14 mouse cellular contexts compared by ENCODE assay signal in the genomic region with DNA sequence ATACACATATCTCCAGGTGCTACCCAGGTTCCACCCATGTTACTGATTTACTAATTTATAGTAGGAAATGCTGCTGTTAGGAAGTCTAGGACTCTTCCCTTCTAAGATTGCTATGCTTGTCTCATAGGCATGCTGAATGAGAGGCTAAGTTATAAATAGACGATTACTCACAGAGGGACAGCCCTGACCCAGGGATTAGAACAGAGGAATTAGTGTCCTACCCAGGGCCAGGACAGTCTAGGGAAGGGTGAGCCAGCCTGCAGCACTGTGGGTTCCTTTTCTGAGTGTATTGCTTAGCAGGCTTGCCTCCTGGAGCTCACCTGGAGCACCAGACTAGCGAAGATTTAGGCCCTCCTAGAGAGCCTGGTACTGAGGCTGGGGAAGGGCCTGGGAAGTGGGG. TPM values are rescaled to one million over a fixed set of nuclear protein-coding genes. Genes with fewer than 3 reads are reported as not detected.
DNase-seq lines count a peak whose midpoint lies in the region; ATAC-seq lines count a peak whose summit lies in the region.
"Had no signal": no experiment of that assay in that cellular context is flagged by ENCODE, and none has a peak within 500 bp of the region (broad histone marks: within the 10 kb centered on the region; RNA-seq: fewer than 3 reads in every experiment).

No protein-coding gene starts in this region.

- no peaks in the 10 kb centered on the region for H3K9me3 ChIP-seq in embryonic facial prominence, embryonic 14.5 days (ENCODE audit: control insufficient read depth, low read length)
- H3K9me3 ChIP-seq in embryonic facial prominence, embryonic 10.5 days = no peaks in the 10 kb centered on the region
- no peaks in the 10 kb centered on the region for H3K9me3 ChIP-seq in intestine, embryonic 16.5 days (ENCODE audit: control insufficient read depth, low read length)

- DNase-seq in embryonic facial prominence, embryonic 14.5 days (ENCODE audit: low spot score) = no peak
- DNase-seq in embryonic facial prominence, embryonic 10.5 days (ENCODE audit: low spot score) = no peak
- DNase-seq in NIH3T3 (ENCODE audit: low read depth) = peak; percentile 32
- DNase-seq in heart, adult 9 months (ENCODE audit: low spot score in 2 of 2) = peak; percentile 40 to 57
- DNase-seq in thymus, postnatal 25 days = no peak
- DNase-seq in thymus, adult 18-20 months = no peak
- DNase-seq: adrenal gland, postnatal 10 days; cerebellum, adult 18-20 months; left cerebral cortex, postnatal 4 days; thymus, postnatal 14 days had no signal

- 0 out of 2 replicates have a peak, but pooled peaks have one; percentile 50 for ATAC-seq in embryonic facial prominence, embryonic 14.5 days (ENCODE audit: low read depth)
- peak; percentile 94 for ATAC-seq in intestine, embryonic 16.5 days
- ATAC-seq: forebrain, embryonic 16.5 days; inflammation-experienced regulatory T-cells, adult 6 months had no signal

- peaks cover 66% of the 10 kb centered on the region for H3K36me3 ChIP-seq in embryonic facial prominence, embryonic 14.5 days (ENCODE audit: control insufficient read depth, insufficient read depth, low read length)
- H3K36me3 ChIP-seq in embryonic facial prominence, embryonic 10.5 days (replicated peaks) = peaks cover 88% of the 10 kb centered on the region
- H3K36me3 ChIP-seq in intestine, embryonic 16.5 days (ENCODE audit: control insufficient read depth, insufficient read depth, low read length) = no peaks in the 10 kb centered on the region

- H3K9ac ChIP-seq in embryonic facial prominence, embryonic 14.5 days (ENCODE audit: low read depth, low read length) = no peak overlapping the region
- no peak overlapping the region for H3K9ac ChIP-seq in intestine, embryonic 16.5 days (ENCODE audit: low read depth, low read length)
- H3K9ac ChIP-seq: liver, embryonic 14.5 days had no signal

- no peak overlapping the region for H3K4me3 ChIP-seq in embryonic facial prominence, embryonic 14.5 days (ENCODE audit: low read depth, low read length)
- no peak overlapping the region for H3K4me3 ChIP-seq in embryonic facial prominence, embryonic 10.5 days
- no peak overlapping the region for H3K4me3 ChIP-seq in intestine, embryonic 16.5 days (ENCODE audit: low read length)

- H3K4me1 ChIP-seq in embryonic facial prominence, embryonic 14.5 days (ENCODE audit: control insufficient read depth, insufficient read depth, low read length) = no peaks in the 10 kb centered on the region
- H3K4me1 ChIP-seq in embryonic facial prominence, embryonic 10.5 days = no peaks in the 10 kb centered on the region
- H3K4me1 ChIP-seq in intestine, embryonic 16.5 days (ENCODE audit: control insufficient read depth, insufficient read depth, low read length) = no peaks in the 10 kb centered on the region

- H3K27ac ChIP-seq in embryonic facial prominence, embryonic 14.5 days (replicated peaks; ENCODE audit: low read depth, low read length) = no peak overlapping the region
- no peak overlapping the region for H3K27ac ChIP-seq in embryonic facial prominence, embryonic 10.5 days (replicated peaks)
- no peak overlapping the region for H3K27ac ChIP-seq in intestine, embryonic 16.5 days (ENCODE audit: low read length)
- H3K27ac ChIP-seq: liver, embryonic 14.5 days had no signal

- no peak overlapping the region for H3K4me2 ChIP-seq in embryonic facial prominence, embryonic 14.5 days (ENCODE audit: low read depth, low read length)
- H3K4me2 ChIP-seq in intestine, embryonic 16.5 days (ENCODE audit: low read depth, low read length) = no peak overlapping the region

- WGBS in embryonic facial prominence, embryonic 14.5 days = 94% methylated on average over 2 of the region's 2 CpGs
- WGBS in embryonic facial prominence, embryonic 10.5 days = 87% methylated on average over 2 of the region's 2 CpGs
- WGBS in intestine, embryonic 16.5 days = 73% methylated on average over 2 of the region's 2 CpGs

- no peaks in the 10 kb centered on the region for H3K27me3 ChIP-seq in embryonic facial prominence, embryonic 14.5 days (replicated peaks; ENCODE audit: control insufficient read depth, insufficient read depth, low read length)
- no peaks in the 10 kb centered on the region for H3K27me3 ChIP-seq in embryonic facial prominence, embryonic 10.5 days (replicated peaks; ENCODE audit: low read depth, poor library complexity, severe bottlenecking)
- no peaks in the 10 kb centered on the region for H3K27me3 ChIP-seq in intestine, embryonic 16.5 days (replicated peaks; ENCODE audit: control insufficient read depth, insufficient read depth, low read length)

RNA-seq across cellular contexts. Expression of a gene that starts 9.1 kb away (rescaled TPM):
- polyA plus RNA-seq in embryonic facial prominence, embryonic 14.5 days (2014; fragmentation: Nextera tagmentation; extraction: Ambion mirVana) = 21.4 and 23.3 TPM in 2 replicates
- polyA plus RNA-seq in embryonic facial prominence, embryonic 10.5 days (2016; fragmentation: Nextera tagmentation; extraction: Ambion mirVana) = 35.1 and 37.1 TPM in 2 replicates
- 7.9 and 9.5 TPM in 2 replicates for polyA plus RNA-seq in intestine, embryonic 16.5 days (2015; fragmentation: Nextera tagmentation; extraction: Ambion mirVana)

RNA-seq across cellular contexts. Expression of a gene that starts 34.3 kb away (rescaled TPM):
- polyA plus RNA-seq in embryonic facial prominence, embryonic 14.5 days (2014; fragmentation: Nextera tagmentation; extraction: Ambion mirVana) = 2.3 and 3.2 TPM in 2 replicates
- 0.05 and 0.06 TPM in 2 replicates for polyA plus RNA-seq in embryonic facial prominence, embryonic 10.5 days (2016; fragmentation: Nextera tagmentation; extraction: Ambion mirVana)
- 0.23 and 0.28 TPM in 2 replicates for polyA plus RNA-seq in intestine, embryonic 16.5 days (2015; fragmentation: Nextera tagmentation; extraction: Ambion mirVana)
- polyA plus RNA-seq: liver, embryonic 14.5 days had no signal

Comparison
In these comparisons a context has a peak if more than half of its experiments do, and no peak if none do; other contexts are left out.
1. DNase-seq: peak in NIH3T3 (single experiment) and heart, adult 9 months (2 of 2); none in embryonic facial prominence, embryonic 14.5 days (single experiment), embryonic facial prominence, embryonic 10.5 days (single experiment), thymus, postnatal 25 days (single experiment) and thymus, adult 18-20 months (0 of 2).